Mouse (Mus musculus) macrophage (primary cell): ENCODE results near the gene Plekhh1. TPM values are rescaled to one million over a fixed set of nuclear protein-coding genes. Genes with fewer than 3 reads are reported as not detected.
"Not testable (repeated sequence)": the region's sequence is repeated elsewhere in the genome, so short reads cannot be mapped to it uniquely, and the experiment has no call there.

Experiments
- H3K27ac ChIP-seq: fragments of 350-480 bp; formaldehyde crosslinking; 2 replicates; pipeline ENCODE4 v1.9.0; 2021
- H3K36me3 ChIP-seq: fragments of 350-480 bp; formaldehyde crosslinking; 2 replicates; pipeline ENCODE4 v1.9.0; 2021; ENCODE audit errors: inconsistent target
- H3K4me3 ChIP-seq: fragments of 350-480 bp; formaldehyde crosslinking; 2 replicates; pipeline ENCODE4 v1.9.0; 2021; ENCODE audit errors: inconsistent target
- H3K79me2 ChIP-seq: fragments of 350-480 bp; formaldehyde crosslinking; 2 replicates; pipeline ENCODE4 v1.9.0; 2021; ENCODE audit errors: inconsistent target
- WGBS: methylation state at CpG from one replicate; pipeline ENCODE4 v1.1.7; 2026; ENCODE audit warnings: inconsistent platforms; ENCODE audit not compliant: missing documents; 5-methylcytosine and 5-hydroxymethylcytosine counted together
- polyA plus RNA-seq: library from polyadenylated mRNA; stranded (reverse); fragments of 250-400 nt; gene quantifications from 3 replicates; pipeline ENCODE4 v1.2.4, GENCODE M21; 2018; ENCODE audit warnings: inconsistent platforms

Gene Plekhh1
- polyA plus RNA-seq, 1 experiment from 2014 or later = 0.03 TPM

GRCm38 (mm10) chr12:79006478-79007125, 22.4 kb upstream of the Plekhh1 start:
- no peaks in the 10 kb centered on the region for H3K36me3 ChIP-seq
- H3K4me3 ChIP-seq = peak overlapping the region; percentile 54
- H3K27ac ChIP-seq = no peak overlapping the region
- 4% methylated on average over 40 of the region's 53 CpGs for WGBS
- no peaks in the 10 kb centered on the region for H3K79me2 ChIP-seq

- Histone ChIP-seq H3K4me3 (peak within 1 kb of the TSS; percentile 54), H3K36me3 (no peaks in the 10 kb centered on the region), H3K27ac (no peak within 1 kb of the TSS), H3K79me2 (no peaks in the 10 kb centered on the region)
- 5% methylated on average over 47 of the region's 49 CpGs for WGBS
These were observed 21.7 kb upstream of the Plekhh1 start, which contains the start of gene Tmem229b for GRCm38 (mm10) chr12:79007126-79007753. Tmem229b (minus strand) TSS chr12:79007627.

- no peaks in the 10 kb centered on the region for H3K79me2 ChIP-seq
- 80% methylated on average over 3 of the region's 3 CpGs for WGBS
- no peaks in the 10 kb centered on the region for H3K36me3 ChIP-seq
- H3K4me3 ChIP-seq = no peak overlapping the region
- no peak overlapping the region for H3K27ac ChIP-seq
These were observed 18.4 kb upstream of the Plekhh1 start for GRCm38 (mm10) chr12:79010569-79010968.

GRCm38 (mm10) chr12:79016109-79016508, 12.9 kb upstream of the Plekhh1 start:
- Histone ChIP-seq H3K36me3 (no peaks in the 10 kb centered on the region), H3K4me3 (no peak overlapping the region), H3K79me2 (no peaks in the 10 kb centered on the region), H3K27ac (no peak overlapping the region)
- 95% methylated on average over 5 of the region's 5 CpGs for WGBS

- Histone ChIP-seq H3K36me3 (no peaks in the 10 kb centered on the region), H3K4me3 (no peak overlapping the region), H3K79me2 (no peaks in the 10 kb centered on the region), H3K27ac (0 out of 2 replicates have a peak overlapping the region, but pooled peaks have one; percentile 1)
- 4% methylated on average over 4 of the region's 4 CpGs for WGBS
These were observed 11.0 kb upstream of the Plekhh1 start for GRCm38 (mm10) chr12:79017994-79018399.

- Histone ChIP-seq H3K79me2 (no peaks in the 10 kb centered on the region), H3K36me3 (no peaks in the 10 kb centered on the region), H3K4me3 (no peak overlapping the region), H3K27ac (no peak overlapping the region)
- WGBS = 89% methylated on average over 1 of the region's 1 CpGs
These were observed 7.1 kb upstream of the Plekhh1 start for GRCm38 (mm10) chr12:79021902-79022301.

GRCm38 (mm10) chr12:79022882-79023281, 6.1 kb upstream of the Plekhh1 start:
- 44% methylated on average over 3 of the region's 3 CpGs for WGBS
- Histone ChIP-seq H3K79me2 (no peaks in the 10 kb centered on the region), H3K36me3 (no peaks in the 10 kb centered on the region), H3K27ac (no peak overlapping the region), H3K4me3 (no peak overlapping the region)

GRCm38 (mm10) chr12:79027526-79027925, 1.4 kb upstream of the Plekhh1 start:
- H3K79me2 ChIP-seq, H3K4me3 ChIP-seq, H3K27ac ChIP-seq, H3K36me3 ChIP-seq: not testable (repeated sequence)
- WGBS = 87% methylated on average over 7 of the region's 8 CpGs

- H3K4me3 ChIP-seq = no peak overlapping the region
- no peaks in the 10 kb centered on the region for H3K79me2 ChIP-seq
- 89% methylated on average over 2 of the region's 2 CpGs for whole genome bisulfite sequencing
These were observed 5.4 kb downstream of the Plekhh1 start for GRCm38 (mm10) chr12:79034331-79034730.

GRCm38 (mm10) chr12:79035349-79035748, 6.4 kb downstream of the Plekhh1 start:
- Histone ChIP-seq H3K27ac (no peak overlapping the region), H3K4me3 (no peak overlapping the region)
- WGBS = 59% methylated on average over 3 of the region's 3 CpGs

More at GRCm38 (mm10) chr12:79034331-79034730, 5.4 kb downstream of the Plekhh1 start:
- Histone ChIP-seq H3K27ac (no peak overlapping the region), H3K36me3 (no peaks in the 10 kb centered on the region)

GRCm38 (mm10) chr12:79039708-79040107, 10.7 kb downstream of the Plekhh1 start:
- WGBS = 85% methylated on average over 8 of the region's 8 CpGs
- no peaks in the 10 kb centered on the region for H3K36me3 ChIP-seq
- no peaks in the 10 kb centered on the region for H3K79me2 ChIP-seq
- H3K4me3 ChIP-seq = no peak overlapping the region
- no peak overlapping the region for H3K27ac ChIP-seq

More at GRCm38 (mm10) chr12:79035349-79035748, 6.4 kb downstream of the Plekhh1 start:
- no peaks in the 10 kb centered on the region for H3K79me2 ChIP-seq
- H3K36me3 ChIP-seq = no peaks in the 10 kb centered on the region

GRCm38 (mm10) chr12:79040201-79040827, 11.4 kb downstream of the Plekhh1 start:
- Histone ChIP-seq H3K4me3 (no peak overlapping the region), H3K36me3 (no peaks in the 10 kb centered on the region), H3K27ac (no peak overlapping the region), H3K79me2 (no peaks in the 10 kb centered on the region)
- WGBS = 96% methylated on average over 11 of the region's 11 CpGs

- H3K27ac ChIP-seq = no peak overlapping the region
- H3K79me2 ChIP-seq = no peaks in the 10 kb centered on the region
- no peak overlapping the region for H3K4me3 ChIP-seq
- no peaks in the 10 kb centered on the region for H3K36me3 ChIP-seq
These were observed 12.5 kb downstream of the Plekhh1 start for GRCm38 (mm10) chr12:79041436-79041835.

- H3K79me2 ChIP-seq = no peaks in the 10 kb centered on the region
- H3K27ac ChIP-seq = no peak overlapping the region
- no peaks in the 10 kb centered on the region for H3K36me3 ChIP-seq
- WGBS = 92% methylated on average over 8 of the region's 8 CpGs
- no peak overlapping the region for H3K4me3 ChIP-seq
These were observed 15.7 kb downstream of the Plekhh1 start for GRCm38 (mm10) chr12:79044668-79045067.

- Histone ChIP-seq H3K27ac (no peak overlapping the region), H3K79me2 (no peaks in the 10 kb centered on the region), H3K4me3 (no peak overlapping the region), H3K36me3 (no peaks in the 10 kb centered on the region)
- 84% methylated on average over 6 of the region's 6 CpGs for WGBS
These were observed 17.2 kb downstream of the Plekhh1 start for GRCm38 (mm10) chr12:79046171-79046570.
